Mouse (Mus musculus) hindbrain, embryonic 16.5 days (tissue): ENCODE results near the gene Ccdc88b. TPM values are rescaled to one million over a fixed set of nuclear protein-coding genes. Genes with fewer than 3 reads are reported as not detected.
A peak's percentile ranks its signal among the peaks of the same experiment; 100 is the strongest.

Source experiments
- ATAC-seq: fragments of 200-750 bp; cut with Nextera tagmentation; 2 replicates; pipeline ENCODE4 v1.8.0; 2017; ENCODE audit warnings: moderate TSS enrichment, moderate library complexity
- H3K27ac ChIP-seq: fragments of 300-500 bp; sonication (generic); 2 replicates; pipeline ENCODE4 v1.5.1; 2014; ENCODE audit warnings: low read depth, mild to moderate bottlenecking, control low read depth, low read length, moderate library complexity
- H3K27me3 ChIP-seq: fragments of 300-500 bp; sonication (generic); replicated peaks from 2 replicates; pipeline ENCODE4 v1.6.1; 2014; ENCODE audit warnings: low read length; ENCODE audit not compliant: control insufficient read depth, insufficient read depth
- H3K36me3 ChIP-seq: fragments of 300-500 bp; sonication (generic); 2 replicates; pipeline ENCODE4 v1.6.1; 2014; ENCODE audit warnings: mild to moderate bottlenecking, low read length, moderate library complexity, mixed read lengths; ENCODE audit not compliant: control insufficient read depth, insufficient read depth
- H3K4me1 ChIP-seq: fragments of 300-500 bp; sonication (generic); 2 replicates; pipeline ENCODE4 v1.6.1; 2014; ENCODE audit warnings: low read depth, low read length; ENCODE audit not compliant: control insufficient read depth, insufficient read depth
- H3K4me2 ChIP-seq: fragments of 300-500 bp; sonication (generic); 2 replicates; pipeline ENCODE4 v1.6.1; 2014; ENCODE audit warnings: mild to moderate bottlenecking, low read length, control low read depth, moderate library complexity
- H3K4me3 ChIP-seq: fragments of 300-500 bp; sonication (generic); 2 replicates; pipeline ENCODE4 v1.5.1; 2014; ENCODE audit warnings: mild to moderate bottlenecking, low read length, control low read depth, moderate library complexity
- H3K9ac ChIP-seq: fragments of 300-500 bp; sonication (generic); 2 replicates; pipeline ENCODE4 v1.6.1; 2014; ENCODE audit warnings: low read depth, mild to moderate bottlenecking, control low read depth, low read length, moderate library complexity
- H3K9me3 ChIP-seq: fragments of 300-500 bp; sonication (generic); 2 replicates; pipeline ENCODE4 v1.6.1; 2014; ENCODE audit warnings: mild to moderate bottlenecking, low read length, moderate library complexity; ENCODE audit not compliant: control insufficient read depth
- WGBS: fragments of 180-500 bp; shearing (Covaris S2); extraction: QIAGEN DNeasy Blood & Tissue Kit; methylation state at CpG from one replicate; pipeline ENCODE4 v1.1.7; 2014; 5-methylcytosine and 5-hydroxymethylcytosine counted together
- polyA plus RNA-seq: library from polyadenylated mRNA; unstranded; fragments of >200 nt; fragmentation: Nextera tagmentation; extraction: Ambion mirVana; gene quantifications from 2 replicates; pipeline ENCODE4 v1.2.1, GENCODE M21; 2015

Ccdc88b gene
- polyA plus RNA-seq, 1 experiment from 2014 or later, result 0.85 TPM

DNA sequence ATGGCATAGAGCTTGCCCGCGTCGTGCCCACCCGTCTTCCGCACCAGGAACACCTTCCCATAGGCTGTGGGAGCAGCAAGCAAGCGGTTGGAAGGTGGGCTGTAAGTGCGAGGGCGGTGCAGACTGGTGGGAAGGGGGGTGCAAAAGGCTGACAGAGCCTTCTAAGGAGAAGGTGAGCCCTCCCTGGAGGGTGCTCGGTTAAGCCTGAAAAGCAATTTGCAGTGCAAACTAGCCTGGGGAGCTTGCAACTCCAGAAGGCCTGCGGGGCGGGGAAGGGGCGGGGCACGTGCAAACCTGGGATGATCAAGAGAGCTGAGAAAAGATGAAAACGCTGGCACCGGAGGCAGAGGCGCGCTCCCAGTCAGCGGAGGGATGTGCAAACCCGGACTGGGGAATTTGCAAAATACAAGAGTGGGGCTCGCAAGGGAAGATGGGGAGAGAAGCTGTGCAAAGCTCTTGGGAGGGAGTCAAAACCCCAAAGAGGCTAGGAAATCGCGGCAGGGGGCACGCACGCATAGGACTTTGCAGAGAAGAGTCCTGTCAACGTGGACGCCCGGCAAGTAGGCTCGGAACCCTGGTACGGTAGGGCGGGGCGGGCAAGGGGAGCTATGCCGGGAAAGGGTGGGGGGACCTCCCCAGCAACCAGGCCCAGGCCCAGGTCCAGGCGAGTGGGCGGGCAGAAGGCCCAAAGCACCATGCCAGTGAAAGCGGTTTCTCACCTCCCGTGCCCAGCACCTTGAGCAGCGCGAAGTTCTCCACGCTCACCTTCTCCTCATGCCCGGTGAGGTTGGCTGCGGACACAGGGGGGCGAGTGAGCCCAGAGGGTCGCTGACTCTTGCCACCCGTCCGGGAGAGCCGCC, 18.2 kb downstream of the Ccdc88b start:
- peak overlapping the region; percentile 98 for H3K4me2 ChIP-seq
- H3K36me3 ChIP-seq, result 0 out of 2 replicates have a peak, but pooled peaks cover 2% of the 10 kb centered on the region
- H3K27me3 ChIP-seq, result peaks cover 3% of the 10 kb centered on the region
- ATAC-seq, result peak; percentile 71
- peak overlapping the region; percentile 62 for H3K4me3 ChIP-seq
- WGBS, result under 1% methylated on average over 42 of the region's 46 CpGs
- H3K9ac ChIP-seq, result peak overlapping the region; percentile 73
- peak overlapping the region; percentile 24; the same call in 1 of the 2 replicates for H3K27ac ChIP-seq
- peaks cover 11% of the 10 kb centered on the region for H3K4me1 ChIP-seq
- H3K9me3 ChIP-seq, result no peaks in the 10 kb centered on the region

DNA sequence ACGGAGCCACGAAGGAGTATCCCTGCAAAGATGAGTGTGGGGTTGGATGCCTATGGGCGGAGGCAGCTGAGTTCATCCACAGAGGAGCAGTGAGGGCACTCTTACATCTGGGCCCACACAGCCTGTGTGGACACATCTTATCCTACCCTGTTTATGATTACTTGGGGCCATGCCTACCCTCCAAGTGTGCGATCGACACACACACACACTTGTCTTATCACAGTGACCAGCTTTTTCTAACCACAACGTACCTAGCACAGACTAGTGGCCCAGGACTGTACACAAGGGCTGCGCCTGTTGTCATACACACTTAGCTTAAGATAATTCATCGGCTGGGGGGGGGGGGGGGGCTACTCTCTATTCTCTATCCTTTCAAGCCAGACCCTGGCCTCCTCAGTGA, 25.6 kb downstream of the Ccdc88b start:
- Histone ChIP-seq H3K9ac (no peak overlapping the region), H3K9me3 (no peaks in the 10 kb centered on the region), H3K36me3 (0 out of 2 replicates have a peak, but pooled peaks cover 8% of the 10 kb centered on the region), H3K27ac (no peak overlapping the region), H3K4me3 (no peak overlapping the region), H3K27me3 (peaks cover 26% of the 10 kb centered on the region), H3K4me2 (no peak overlapping the region), H3K4me1 (peaks cover 17% of the 10 kb centered on the region)
- ATAC-seq, result no peak
- 88% methylated on average over 8 of the region's 8 CpGs for WGBS

DNA sequence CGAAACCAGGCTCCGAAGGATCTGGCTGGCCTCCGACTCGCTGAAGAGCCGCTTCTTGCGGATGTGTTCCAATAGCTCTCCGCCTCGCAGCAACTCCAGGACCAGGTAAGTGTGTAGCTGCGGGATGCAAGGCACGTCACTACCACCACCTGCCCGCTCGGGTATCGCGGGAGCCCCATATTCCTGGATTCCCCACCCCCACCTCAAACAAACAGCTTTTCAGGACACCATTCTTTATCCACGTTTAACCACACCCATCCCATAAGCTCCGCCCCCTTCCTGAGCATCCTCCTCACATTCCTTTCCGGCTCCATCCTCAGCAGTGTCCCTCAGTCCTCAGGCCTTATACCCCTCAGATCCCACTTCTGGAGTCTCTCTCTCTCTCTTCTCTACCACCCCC, 26.7 kb downstream of the Ccdc88b start:
- H3K27me3 ChIP-seq, result peaks cover 26% of the 10 kb centered on the region
- peak overlapping the region; percentile 43 for H3K4me3 ChIP-seq
- no peak overlapping the region for H3K27ac ChIP-seq
- H3K4me2 ChIP-seq, result peak overlapping the region; percentile 53
- peaks cover 17% of the 10 kb centered on the region for H3K4me1 ChIP-seq
- peak; percentile 43; the same call in 1 of the 2 replicates for ATAC-seq
- no peaks in the 10 kb centered on the region for H3K9me3 ChIP-seq
- H3K36me3 ChIP-seq, result 0 out of 2 replicates have a peak, but pooled peaks cover 6% of the 10 kb centered on the region
- 7% methylated on average over 17 of the region's 17 CpGs for WGBS
- peak overlapping the region; percentile 61 for H3K9ac ChIP-seq

DNA sequence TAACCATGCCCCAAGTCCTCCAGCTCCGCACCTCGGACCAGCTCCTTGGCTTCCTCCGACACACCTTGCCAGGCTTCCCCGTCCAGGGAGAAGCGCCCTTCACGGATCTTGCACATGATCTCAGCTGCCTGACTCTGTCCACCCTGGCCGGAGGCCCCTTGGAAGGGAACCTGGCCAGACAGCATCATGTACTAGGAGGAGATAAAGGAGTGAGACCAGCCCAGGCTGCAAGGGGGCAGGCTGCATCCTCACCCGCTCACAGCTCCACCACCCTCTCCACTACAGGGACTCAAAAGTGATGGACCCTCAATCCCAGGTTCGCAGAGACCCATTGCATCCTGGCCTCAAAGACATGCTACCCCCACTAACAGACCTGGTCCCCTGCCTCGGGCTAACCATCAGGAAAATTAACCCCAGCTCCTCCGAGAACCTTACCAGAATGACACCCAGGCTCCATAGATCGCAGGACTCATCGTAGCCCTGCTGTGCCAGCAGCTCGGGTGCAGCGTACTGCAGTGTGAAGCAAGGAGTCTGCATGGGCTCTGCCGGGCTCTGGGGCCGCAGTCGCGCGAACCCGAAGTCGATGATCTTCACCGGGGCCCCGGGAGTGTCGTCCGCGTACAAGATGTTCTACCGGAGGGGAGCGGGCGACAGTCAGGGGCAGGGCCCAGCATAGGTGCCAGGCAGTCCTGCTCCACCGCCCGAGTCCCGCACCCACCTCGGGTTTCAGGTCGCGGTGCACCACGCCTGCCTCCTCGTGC, 27.3 kb downstream of the Ccdc88b start:
- Histone ChIP-seq H3K27me3 (peaks cover 26% of the 10 kb centered on the region), H3K36me3 (0 out of 2 replicates have a peak, but pooled peaks cover 6% of the 10 kb centered on the region), H3K27ac (no peak overlapping the region), H3K9me3 (no peaks in the 10 kb centered on the region), H3K4me3 (peak overlapping the region; percentile 43), H3K4me1 (peaks cover 17% of the 10 kb centered on the region), H3K4me2 (peak overlapping the region; percentile 53), H3K9ac (peak overlapping the region; percentile 61)
- ATAC-seq, result peak; percentile 42; the same call in 1 of the 2 replicates
- WGBS, result 6% methylated on average over 38 of the region's 38 CpGs

DNA sequence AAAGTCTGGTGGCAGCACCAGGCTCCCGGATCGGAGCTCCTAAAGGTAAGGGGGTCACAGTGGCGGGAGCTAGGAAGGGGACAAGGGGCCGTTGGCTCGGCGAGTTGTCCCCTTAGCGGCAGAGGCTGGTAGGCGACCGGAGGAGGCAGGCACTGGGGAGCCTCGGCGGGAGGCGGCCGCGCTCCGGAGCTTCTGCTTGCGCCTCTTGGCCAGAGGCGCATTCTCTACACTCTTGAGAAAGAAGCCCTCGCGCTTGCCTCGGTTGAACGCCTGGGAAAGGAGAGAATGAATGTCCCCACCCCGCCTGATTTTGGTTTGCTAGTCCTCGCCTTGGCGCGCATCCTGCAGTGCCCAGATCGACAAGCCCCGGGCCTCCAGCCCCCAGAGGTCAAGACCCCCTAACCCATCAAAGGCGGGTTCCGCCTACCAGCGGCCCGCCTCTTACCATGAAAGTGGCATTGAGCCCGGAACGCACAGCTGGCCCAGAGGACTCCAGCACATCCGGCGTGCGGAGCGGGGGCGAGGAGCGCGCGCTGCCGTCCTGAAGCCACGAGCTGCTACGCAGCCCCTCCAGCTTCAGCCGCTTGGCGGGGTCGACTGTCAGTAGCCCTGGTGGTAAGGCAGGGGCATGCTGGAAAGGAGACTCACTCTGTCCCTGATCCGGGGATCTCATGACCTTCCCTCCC, 28.0 kb downstream of the Ccdc88b start:
- peak overlapping the region; percentile 53 for H3K4me2 ChIP-seq
- H3K9ac ChIP-seq, result peak overlapping the region; percentile 61
- H3K36me3 ChIP-seq, result 0 out of 2 replicates have a peak, but pooled peaks cover 6% of the 10 kb centered on the region
- H3K9me3 ChIP-seq, result no peaks in the 10 kb centered on the region
- peak overlapping the region; percentile 43 for H3K4me3 ChIP-seq
- peaks cover 17% of the 10 kb centered on the region for H3K4me1 ChIP-seq
- WGBS, result 4% methylated on average over 47 of the region's 48 CpGs
- no peak overlapping the region for H3K27ac ChIP-seq
- H3K27me3 ChIP-seq, result peaks cover 26% of the 10 kb centered on the region
- peak; percentile 26; the same call in 1 of the 2 replicates for ATAC-seq

DNA sequence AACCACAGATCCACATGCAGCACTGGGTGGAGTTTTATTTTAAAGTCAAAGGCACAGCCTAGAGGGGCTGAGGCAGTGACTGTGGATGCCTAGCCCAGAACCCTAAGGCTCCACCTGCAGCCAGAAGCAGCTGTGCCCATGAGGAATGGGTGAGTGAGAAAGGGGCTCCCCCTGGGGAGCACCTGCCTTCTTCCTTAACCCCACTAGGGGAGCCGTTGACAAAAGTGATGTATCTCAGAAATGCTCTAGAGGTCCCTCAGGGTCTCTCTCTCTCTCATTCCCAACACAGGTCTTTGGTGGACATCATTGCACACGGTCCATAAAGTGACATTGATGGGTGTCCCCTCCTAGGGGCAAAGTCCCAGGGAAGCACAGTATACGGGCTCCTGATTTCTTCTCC, 28.9 kb downstream of the Ccdc88b start:
- H3K27me3 ChIP-seq, result peaks cover 26% of the 10 kb centered on the region
- ATAC-seq, result no peak
- 15% methylated on average over 3 of the region's 3 CpGs for WGBS
- peak overlapping the region; percentile 53 for H3K4me2 ChIP-seq
- H3K9ac ChIP-seq, result no peak overlapping the region
- peak overlapping the region; percentile 43; the same call in 1 of the 2 replicates for H3K4me3 ChIP-seq
- no peaks in the 10 kb centered on the region for H3K9me3 ChIP-seq
- H3K4me1 ChIP-seq, result peaks cover 17% of the 10 kb centered on the region
- H3K27ac ChIP-seq, result no peak overlapping the region
- H3K36me3 ChIP-seq, result 0 out of 2 replicates have a peak, but pooled peaks cover 3% of the 10 kb centered on the region

DNA sequence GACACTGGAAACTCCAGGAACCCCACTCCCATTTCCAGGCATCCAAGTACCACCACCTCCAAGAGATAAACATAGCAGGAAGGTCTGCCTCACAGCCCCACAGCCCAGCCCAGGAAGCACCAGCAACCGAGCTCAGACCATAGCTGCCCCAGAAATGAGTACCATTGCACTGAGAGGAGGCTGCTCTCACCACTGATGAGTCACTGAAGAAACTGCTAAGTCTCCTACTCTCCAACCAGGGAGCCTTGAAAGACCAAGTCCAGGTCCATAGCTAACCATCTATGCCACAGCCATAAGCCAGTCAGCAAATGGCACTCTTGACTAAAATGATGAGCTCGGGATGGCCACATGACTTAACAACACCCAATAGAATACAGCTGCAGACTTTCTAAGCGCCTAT, 31.4 kb downstream of the Ccdc88b start:
- Histone ChIP-seq H3K9me3 (no peaks in the 10 kb centered on the region), H3K27ac (no peak overlapping the region), H3K4me2 (no peak overlapping the region), H3K36me3 (no peaks in the 10 kb centered on the region), H3K4me3 (no peak overlapping the region), H3K9ac (no peak overlapping the region), H3K4me1 (peaks cover 17% of the 10 kb centered on the region), H3K27me3 (peaks cover 20% of the 10 kb centered on the region)
- 83% methylated on average over 3 of the region's 3 CpGs for WGBS
- no peak for ATAC-seq

DNA sequence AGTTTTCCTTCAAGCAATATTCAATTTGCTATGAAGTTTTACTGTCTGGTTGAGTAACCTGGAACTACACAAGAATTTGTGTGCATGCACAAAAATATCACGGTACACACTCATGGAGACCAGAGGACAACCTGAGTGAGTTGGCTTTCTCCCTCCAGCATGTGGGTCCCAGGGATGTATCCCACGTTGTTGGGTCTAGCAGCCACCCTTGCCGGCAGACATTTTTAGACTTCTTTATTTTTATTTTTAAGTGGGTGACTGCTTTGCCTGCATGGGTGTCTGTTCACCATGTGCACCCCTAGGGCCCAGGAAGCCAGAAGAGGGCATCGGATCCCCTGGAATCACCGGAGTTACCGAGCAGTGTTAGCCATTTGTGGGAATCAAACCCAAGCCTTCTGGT, 32.6 kb downstream of the Ccdc88b start:
- Histone ChIP-seq H3K9me3 (no peaks in the 10 kb centered on the region), H3K27me3 (peaks cover 11% of the 10 kb centered on the region), H3K4me1 (peaks cover 8% of the 10 kb centered on the region), H3K36me3 (no peaks in the 10 kb centered on the region), H3K27ac (no peak overlapping the region), H3K9ac (no peak overlapping the region), H3K4me3 (no peak overlapping the region), H3K4me2 (no peak overlapping the region)
- 86% methylated on average over 6 of the region's 6 CpGs for WGBS
- ATAC-seq, result no peak
